Mouse (Mus musculus) spleen, adult 2 months (tissue): ENCODE measurements around the gene Abhd6.

ENCODE experiments used
- CTCF ChIP-seq: fragments of 200-500 bp; IDR thresholded peaks from 2 replicates; pipeline ENCODE4 v1.5.1; 2011; ENCODE audit warnings: mild to moderate bottlenecking, inconsistent platforms; ENCODE audit not compliant: insufficient read depth, insufficient read length, insufficient replicate concordance; ENCODE audit errors: extremely low read depth
- POLR2A ChIP-seq: fragments of 200-500 bp; IDR thresholded peaks from 2 replicates; pipeline ENCODE4 v1.6.1; 2011; ENCODE audit warnings: low read depth, low read length, inconsistent platforms

GRCm38 (mm10) chr14:8080718-8081117, 78.0 kb downstream of the Abhd6 start:
- no peak for TF ChIP-seq POLR2A
- no peak for TF ChIP-seq CTCF
